Mouse (Mus musculus) neural tube, embryonic 13.5 days (tissue): ENCODE measurements at regions not wholly inside any gene's neighbourhood (a gene's known extent, or its start where the extent isn't known, plus 50 kb on each side); places are given as distances from the start of the nearest gene placed in this dataset.

Experiments used
- ATAC-seq: fragments of 200-750 bp; cut with Nextera tagmentation; 2 replicates; pipeline ENCODE4 v1.8.0; 2017; ENCODE audit warnings: low read depth, mild to moderate bottlenecking, moderate TSS enrichment, moderate library complexity
- H3K27ac ChIP-seq: fragments of 300-500 bp; sonication (generic); replicated peaks from 2 replicates; pipeline ENCODE4 v1.5.1; 2015; ENCODE audit warnings: moderate library complexity, mild to moderate bottlenecking, inconsistent platforms
- H3K27me3 ChIP-seq: fragments of 300-500 bp; sonication (generic); 2 replicates; pipeline ENCODE4 v1.6.1; 2015; ENCODE audit warnings: mild to moderate bottlenecking, inconsistent platforms
- H3K36me3 ChIP-seq: fragments of 300-500 bp; sonication (generic); 2 replicates; pipeline ENCODE4 v1.6.1; 2015; ENCODE audit warnings: mild to moderate bottlenecking, inconsistent platforms
- H3K4me1 ChIP-seq: fragments of 300-500 bp; sonication (generic); replicated peaks from 2 replicates; pipeline ENCODE4 v1.6.1; 2015; ENCODE audit warnings: inconsistent platforms
- H3K4me2 ChIP-seq: fragments of 300-500 bp; sonication (generic); 2 replicates; pipeline ENCODE4 v1.6.1; 2015; ENCODE audit warnings: inconsistent platforms, mild to moderate bottlenecking, moderate library complexity
- H3K4me3 ChIP-seq: fragments of 300-500 bp; sonication (generic); 2 replicates; pipeline ENCODE4 v1.5.1; 2015; ENCODE audit warnings: mild to moderate bottlenecking, inconsistent platforms
- H3K9ac ChIP-seq: fragments of 300-500 bp; sonication (generic); 2 replicates; pipeline ENCODE4 v1.6.1; 2015; ENCODE audit warnings: moderate library complexity, mild to moderate bottlenecking, inconsistent platforms
- H3K9me3 ChIP-seq: fragments of 300-500 bp; sonication (generic); 2 replicates; pipeline ENCODE4 v1.6.1; 2016; ENCODE audit warnings: inconsistent platforms
- whole genome bisulfite sequencing: fragments of 180-500 bp; shearing (Covaris S2); methylation state at CpG from one replicate; pipeline ENCODE4 v1.1.7; 2015; 5-methylcytosine and 5-hydroxymethylcytosine counted together

- 0 out of 2 replicates have a peak, but pooled peaks have one; percentile 15 for ATAC-seq
- Histone ChIP-seq H3K27me3 (no peaks in the 10 kb centered on the region), H3K36me3 (no peaks in the 10 kb centered on the region), H3K27ac (peak overlapping the region; percentile 39), H3K4me1 (peaks cover 21% of the 10 kb centered on the region), H3K9me3 (no peaks in the 10 kb centered on the region), H3K9ac (no peak overlapping the region), H3K4me3 (no peak overlapping the region), H3K4me2 (peak overlapping the region; percentile 36)
- WGBS = 32% methylated on average over 9 of the region's 9 CpGs
These were observed 193.9 kb upstream of the Creb1 start for GRCm38 (mm10) chr1:64338575-64338961.

GRCm38 (mm10) chr1:64337619-64338574 is 194.5 kb upstream of the Creb1 start:
- Histone ChIP-seq H3K4me1 (peaks cover 21% of the 10 kb centered on the region), H3K27me3 (no peaks in the 10 kb centered on the region), H3K4me2 (peak overlapping the region; percentile 36), H3K9ac (peak overlapping the region; percentile 22; the same call in 1 of the 2 replicates), H3K4me3 (0 out of 2 replicates have a peak overlapping the region, but pooled peaks have one; percentile 3), H3K9me3 (no peaks in the 10 kb centered on the region), H3K27ac (peak overlapping the region; percentile 39), H3K36me3 (no peaks in the 10 kb centered on the region)
- 31% methylated on average over 25 of the region's 25 CpGs for WGBS
- peak; percentile 47; the same call in 1 of the 2 replicates for ATAC-seq

- Histone ChIP-seq H3K9me3 (no peaks in the 10 kb centered on the region), H3K27me3 (no peaks in the 10 kb centered on the region), H3K9ac (no peak overlapping the region), H3K4me1 (no peaks in the 10 kb centered on the region), H3K36me3 (no peaks in the 10 kb centered on the region), H3K4me2 (no peak overlapping the region), H3K4me3 (no peak overlapping the region), H3K27ac (no peak overlapping the region)
- no peak for ATAC-seq
- 74% methylated on average over 2 of the region's 2 CpGs for WGBS
These were observed 200.9 kb upstream of the Creb1 start for GRCm38 (mm10) chr1:64331566-64331965.

- H3K36me3 ChIP-seq = no peaks in the 10 kb centered on the region
- no peak for ATAC-seq
- no peak overlapping the region for H3K9ac ChIP-seq
- 17% methylated on average over 2 of the region's 2 CpGs for WGBS
- H3K4me2 ChIP-seq = no peak overlapping the region
- no peak overlapping the region for H3K4me3 ChIP-seq
- H3K4me1 ChIP-seq = no peaks in the 10 kb centered on the region
- no peaks in the 10 kb centered on the region for H3K27me3 ChIP-seq
- H3K9me3 ChIP-seq = no peaks in the 10 kb centered on the region
- H3K27ac ChIP-seq = no peak overlapping the region
These were observed 201.7 kb upstream of the Creb1 start for GRCm38 (mm10) chr1:64330721-64331120.

GRCm38 (mm10) chr1:64322197-64322596 is 200.1 kb upstream of the Klf7 start:
- no peak for ATAC-seq
- 95% methylated on average over 4 of the region's 4 CpGs for WGBS
- H3K4me3 ChIP-seq = no peak overlapping the region

GRCm38 (mm10) chr1:64319155-64319582 is 197.1 kb upstream of the Klf7 start:
- H3K27ac ChIP-seq = no peak overlapping the region
- H3K4me3 ChIP-seq = no peak overlapping the region
- no peak overlapping the region for H3K4me2 ChIP-seq
- H3K4me1 ChIP-seq = no peaks in the 10 kb centered on the region; the same call in 1 of the 2 replicates
- 77% methylated on average over 3 of the region's 3 CpGs for WGBS
- H3K9me3 ChIP-seq = no peaks in the 10 kb centered on the region
- no peak overlapping the region for H3K9ac ChIP-seq
- no peaks in the 10 kb centered on the region for H3K27me3 ChIP-seq
- no peaks in the 10 kb centered on the region for H3K36me3 ChIP-seq
- ATAC-seq = no peak

More at GRCm38 (mm10) chr1:64322197-64322596, 200.1 kb upstream of the Klf7 start:
- H3K4me2 ChIP-seq = no peak overlapping the region
- no peaks in the 10 kb centered on the region for H3K27me3 ChIP-seq
- H3K27ac ChIP-seq = no peak overlapping the region
- H3K4me1 ChIP-seq = no peaks in the 10 kb centered on the region; the same call in 1 of the 2 replicates
- no peaks in the 10 kb centered on the region for H3K9me3 ChIP-seq
- no peak overlapping the region for H3K9ac ChIP-seq
- H3K36me3 ChIP-seq = no peaks in the 10 kb centered on the region

- no peaks in the 10 kb centered on the region for H3K9me3 ChIP-seq
- H3K36me3 ChIP-seq = no peaks in the 10 kb centered on the region
- 77% methylated on average over 8 of the region's 8 CpGs for WGBS
- H3K4me2 ChIP-seq = no peak overlapping the region
- H3K27me3 ChIP-seq = no peaks in the 10 kb centered on the region
- H3K9ac ChIP-seq = no peak overlapping the region
- H3K4me3 ChIP-seq = no peak overlapping the region
- no peaks in the 10 kb centered on the region; the same call in 1 of the 2 replicates for H3K4me1 ChIP-seq
- ATAC-seq = no peak
- no peak overlapping the region for H3K27ac ChIP-seq
These were observed 196.5 kb upstream of the Klf7 start for GRCm38 (mm10) chr1:64318440-64319154.

- ATAC-seq = no peak
- no peak overlapping the region for H3K27ac ChIP-seq
- no peak overlapping the region for H3K4me2 ChIP-seq
- H3K4me1 ChIP-seq = no peaks in the 10 kb centered on the region; the same call in 1 of the 2 replicates
- H3K9me3 ChIP-seq = no peaks in the 10 kb centered on the region
- H3K36me3 ChIP-seq = no peaks in the 10 kb centered on the region
- no peak overlapping the region for H3K9ac ChIP-seq
- no peaks in the 10 kb centered on the region for H3K27me3 ChIP-seq
- H3K4me3 ChIP-seq = no peak overlapping the region
- WGBS = 87% methylated on average over 5 of the region's 5 CpGs
These were observed 195.1 kb upstream of the Klf7 start for GRCm38 (mm10) chr1:64317032-64317636.

- H3K4me1 ChIP-seq = peaks cover 13% of the 10 kb centered on the region; the same call in 1 of the 2 replicates
- ATAC-seq = no peak
- H3K27ac ChIP-seq = 0 out of 2 replicates have a peak overlapping the region, but pooled peaks have one; percentile 2
- no peak overlapping the region for H3K4me2 ChIP-seq
- H3K4me3 ChIP-seq = no peak overlapping the region
- H3K9me3 ChIP-seq = no peaks in the 10 kb centered on the region
- 18% methylated on average over 3 of the region's 3 CpGs for WGBS
- no peaks in the 10 kb centered on the region for H3K36me3 ChIP-seq
- no peaks in the 10 kb centered on the region for H3K27me3 ChIP-seq
- H3K9ac ChIP-seq = no peak overlapping the region
These were observed 189.3 kb upstream of the Klf7 start for GRCm38 (mm10) chr1:64311371-64311770.

- Histone ChIP-seq H3K9ac (no peak overlapping the region), H3K4me3 (no peak overlapping the region), H3K4me1 (peaks cover 30% of the 10 kb centered on the region), H3K27ac (no peak overlapping the region), H3K36me3 (no peaks in the 10 kb centered on the region), H3K27me3 (no peaks in the 10 kb centered on the region), H3K9me3 (no peaks in the 10 kb centered on the region), H3K4me2 (no peak overlapping the region)
- ATAC-seq = no peak
- WGBS = 95% methylated on average over 15 of the region's 15 CpGs
These were observed 186.5 kb upstream of the Klf7 start for GRCm38 (mm10) chr1:64308560-64308959.

GRCm38 (mm10) chr1:64308088-64308487 is 186.0 kb upstream of the Klf7 start:
- H3K9ac ChIP-seq = no peak overlapping the region
- H3K4me3 ChIP-seq = no peak overlapping the region
- no peaks in the 10 kb centered on the region for H3K9me3 ChIP-seq
- 60% methylated on average over 10 of the region's 10 CpGs for WGBS
- no peaks in the 10 kb centered on the region for H3K27me3 ChIP-seq
- H3K36me3 ChIP-seq = no peaks in the 10 kb centered on the region
- peaks cover 32% of the 10 kb centered on the region for H3K4me1 ChIP-seq
- no peak for ATAC-seq
- H3K27ac ChIP-seq = no peak overlapping the region
- no peak overlapping the region for H3K4me2 ChIP-seq
